Mouse (Mus musculus) telencephalon, adult 2 months (tissue): ENCODE measurements at regions not wholly inside any gene's neighbourhood (a gene's known extent, or its start where the extent isn't known, plus 50 kb on each side); places are given as distances from the start of the nearest gene placed in this dataset.

Source experiments
- DNase-seq: peaks from one replicate; pipeline ENCODE4 v3.0.0-alpha.2; 2011; ENCODE audit warnings: low read depth, low spot score

DNA sequence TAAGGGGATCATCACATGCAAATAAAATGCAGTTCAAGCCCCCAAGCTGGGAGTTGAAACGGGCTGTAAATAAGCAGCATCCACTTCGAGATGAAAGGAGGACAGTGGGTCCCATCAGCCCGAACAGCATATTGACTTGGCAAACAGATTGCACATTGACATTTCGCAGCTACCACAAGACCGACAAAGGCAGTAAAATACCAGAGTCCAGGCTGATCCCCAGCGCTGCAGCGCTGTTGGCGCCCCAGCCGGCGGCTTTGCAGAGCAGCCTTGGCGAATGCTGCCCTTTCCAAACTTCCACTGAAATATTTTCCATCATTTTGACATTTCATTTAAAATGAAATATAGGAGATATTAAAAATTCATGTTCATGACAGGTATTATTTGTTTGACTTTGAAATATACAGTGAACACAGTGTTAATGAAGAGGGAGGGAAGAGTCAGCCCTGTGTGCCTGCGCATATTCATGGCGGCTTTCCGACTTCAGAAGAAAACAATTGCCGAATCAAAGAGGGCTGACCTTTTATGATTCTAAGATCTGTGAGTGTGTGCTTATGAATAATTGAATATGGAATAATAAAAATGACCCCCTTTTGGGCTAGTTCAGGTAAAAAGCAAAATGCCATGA lies 98.4 kb downstream of the Sqor start:
- DNase-seq = no peak

DNA sequence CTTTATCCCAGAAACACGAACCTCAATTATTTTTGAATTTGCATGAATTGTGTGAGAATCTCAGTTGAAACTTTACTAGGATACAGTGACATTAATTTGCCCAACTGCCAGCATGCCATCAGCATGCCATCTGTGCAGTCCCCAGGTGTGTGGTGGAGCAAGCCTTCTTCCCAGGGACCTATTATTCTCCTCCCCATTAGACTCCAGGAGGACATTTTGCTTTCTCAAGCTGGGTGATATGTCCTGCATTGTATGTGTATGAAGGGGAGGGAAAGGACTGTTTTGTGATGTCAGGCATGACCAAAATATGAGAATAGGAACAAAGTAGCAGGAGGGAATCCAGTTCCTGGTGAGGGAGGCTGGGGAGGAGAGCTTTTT lies 98.9 kb downstream of the Sqor start:
- DNase-seq = no peak

DNA sequence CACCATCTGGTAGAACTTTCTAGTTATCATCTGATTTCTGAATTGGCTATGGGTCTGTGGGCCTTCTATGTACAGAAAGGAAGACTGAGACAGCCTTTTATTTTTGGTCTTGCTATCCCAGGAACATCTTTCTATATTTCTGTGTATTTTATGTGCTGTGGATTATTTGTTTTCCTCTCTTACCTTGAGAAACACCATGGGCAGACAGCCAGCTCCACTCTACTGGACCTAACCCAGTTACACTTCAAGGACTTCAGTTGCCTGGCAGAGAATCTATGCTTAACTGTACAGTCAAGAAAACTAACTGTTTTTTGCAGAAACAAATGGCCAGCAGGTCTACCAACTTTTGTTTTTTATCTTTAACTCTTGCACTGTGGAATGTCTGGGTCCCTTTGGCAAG lies 122.1 kb downstream of the Sqor start:
- DNase-seq = no peak

DNA sequence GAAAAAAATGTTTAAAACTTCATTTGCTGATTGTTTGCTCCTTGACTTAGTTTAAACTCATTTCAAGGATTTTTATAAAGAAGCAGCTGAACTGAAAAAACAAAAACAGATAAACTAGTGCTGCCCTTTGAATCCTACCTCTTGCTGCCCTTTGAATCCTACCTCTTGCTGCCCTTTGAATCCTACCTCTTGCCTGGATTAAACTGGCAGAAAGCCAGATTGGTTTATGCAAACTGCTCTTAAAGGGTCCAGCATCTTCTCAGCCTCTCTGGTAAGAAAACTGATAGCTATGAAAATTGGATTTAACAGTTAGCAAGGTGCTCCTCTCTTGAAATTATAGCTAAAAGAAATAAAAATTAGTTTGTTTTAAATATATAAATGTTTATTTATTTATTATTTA lies 122.5 kb downstream of the Sqor start:
- no peak for DNase-seq

DNA sequence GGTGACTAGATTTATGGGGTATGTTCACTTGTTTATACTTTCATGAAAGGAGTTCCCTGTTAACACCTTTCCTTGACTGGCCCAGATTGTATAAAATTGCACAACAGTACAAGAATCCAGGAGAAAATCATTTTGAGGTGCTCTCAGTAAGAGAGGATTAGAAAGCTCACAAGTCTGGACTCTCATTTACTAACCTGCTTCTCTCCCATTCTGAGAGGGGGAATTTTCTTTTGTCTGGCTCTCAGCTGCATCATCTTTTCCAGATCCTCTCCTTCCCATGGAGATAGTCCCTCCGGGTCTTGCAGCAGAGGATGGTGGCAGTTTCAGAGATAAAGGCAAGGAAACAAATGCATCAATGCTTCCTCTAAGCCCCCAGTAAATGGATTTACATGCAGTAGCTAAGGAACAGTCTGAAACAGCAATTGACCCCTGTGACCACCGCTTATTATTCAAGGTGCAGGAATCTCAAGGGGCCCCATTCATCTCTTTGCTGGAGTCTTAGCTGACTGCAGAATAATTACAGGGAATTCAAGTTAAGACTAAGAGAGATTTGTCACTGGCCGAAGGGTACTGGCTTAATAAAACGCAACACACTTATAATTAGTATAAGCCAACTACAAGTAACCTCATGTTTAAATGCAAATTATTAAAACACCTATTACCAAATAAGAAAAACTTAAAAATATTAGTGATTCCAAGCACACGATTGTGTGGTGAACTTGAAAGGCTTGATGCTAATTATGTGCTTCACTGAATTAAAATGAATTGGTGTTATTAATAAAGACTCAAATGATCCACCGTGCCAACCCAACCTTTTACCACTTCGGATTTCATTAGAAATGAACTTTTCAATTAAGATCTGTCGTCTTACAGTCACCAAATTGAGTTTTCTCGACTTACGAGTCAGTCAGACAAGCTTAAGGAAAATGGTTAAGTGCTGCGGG lies 140.4 kb downstream of the Sqor start:
- no peak for DNase-seq

DNA sequence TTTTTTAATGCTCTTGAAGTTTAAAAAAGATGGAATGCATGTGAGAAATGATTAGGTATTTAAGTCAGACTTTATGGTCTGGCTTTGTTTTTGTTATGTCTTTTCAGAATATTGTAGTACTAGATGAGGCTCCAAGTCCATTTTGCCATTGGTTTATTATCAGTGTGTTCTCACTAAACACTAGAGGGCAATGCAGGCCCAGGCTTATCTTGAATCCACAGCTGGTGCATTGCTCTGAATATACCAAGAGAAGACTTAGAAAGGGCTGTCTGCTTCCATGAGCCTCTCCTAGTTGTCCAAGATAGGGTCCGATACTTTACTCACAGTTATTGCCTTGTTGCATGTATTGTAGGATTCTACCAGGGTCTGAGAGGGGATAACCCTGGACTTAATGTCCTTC lies 151.7 kb downstream of the Sqor start:
- DNase-seq = peak; percentile 43

DNA sequence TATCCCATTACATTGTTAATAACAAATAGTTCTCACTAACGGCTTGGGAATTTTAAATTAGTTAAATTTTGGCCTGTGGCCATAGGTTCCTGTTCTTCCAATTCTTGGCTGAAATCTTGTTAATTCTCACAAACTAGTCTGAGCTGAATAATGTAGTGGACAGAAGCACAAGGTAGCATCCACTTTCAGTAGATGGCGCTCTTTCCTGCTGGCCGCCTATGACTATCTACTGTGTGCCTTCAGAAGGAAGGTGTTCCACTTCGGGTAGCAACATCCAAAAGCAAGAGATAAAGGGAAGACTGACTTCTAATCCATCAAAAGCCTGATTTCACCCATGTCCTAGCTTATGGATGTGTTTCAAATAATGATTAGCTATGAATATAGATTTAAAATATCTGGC lies 172.9 kb downstream of the Sqor start:
- DNase-seq = no peak

DNA sequence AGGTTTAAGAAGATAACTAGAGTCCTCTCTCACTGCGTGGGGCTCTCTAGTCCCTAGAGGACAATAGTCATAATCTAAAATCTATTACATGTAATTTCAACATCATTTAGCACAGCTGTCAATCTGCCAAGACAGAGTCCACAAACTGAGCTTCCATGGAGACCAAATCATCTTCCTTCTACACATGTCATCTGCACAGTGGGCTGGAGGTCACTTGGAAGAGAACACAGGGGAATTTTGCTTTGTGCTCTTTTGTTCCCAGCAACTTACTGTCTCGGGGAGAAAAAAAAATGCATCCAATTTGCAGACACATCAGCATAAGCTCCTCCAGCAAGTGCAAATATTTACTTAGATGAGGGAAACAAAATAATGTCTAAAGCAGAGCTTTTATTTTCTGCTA lies 179.8 kb downstream of the Sqor start:
- no peak for DNase-seq

DNA sequence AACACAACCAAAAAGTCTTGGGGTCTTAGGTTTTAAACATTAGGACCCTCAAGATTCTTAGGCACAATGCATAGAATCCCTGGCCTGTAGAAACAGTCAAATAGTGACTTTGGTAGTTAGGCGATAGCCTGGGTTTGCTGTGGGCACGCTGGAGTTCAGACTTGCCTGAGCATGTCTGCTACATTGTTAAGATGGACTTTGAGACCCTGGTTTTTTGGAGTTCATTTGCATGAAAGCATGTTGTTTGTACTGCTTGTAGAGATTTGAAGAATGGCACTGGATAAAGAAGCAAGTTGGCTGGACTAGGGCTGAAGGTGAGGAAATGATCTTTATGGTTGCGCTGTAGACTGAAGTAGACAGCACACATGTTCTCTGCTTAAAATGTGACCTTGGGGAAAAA lies 180.9 kb downstream of the Sqor start:
- no peak for DNase-seq

DNA sequence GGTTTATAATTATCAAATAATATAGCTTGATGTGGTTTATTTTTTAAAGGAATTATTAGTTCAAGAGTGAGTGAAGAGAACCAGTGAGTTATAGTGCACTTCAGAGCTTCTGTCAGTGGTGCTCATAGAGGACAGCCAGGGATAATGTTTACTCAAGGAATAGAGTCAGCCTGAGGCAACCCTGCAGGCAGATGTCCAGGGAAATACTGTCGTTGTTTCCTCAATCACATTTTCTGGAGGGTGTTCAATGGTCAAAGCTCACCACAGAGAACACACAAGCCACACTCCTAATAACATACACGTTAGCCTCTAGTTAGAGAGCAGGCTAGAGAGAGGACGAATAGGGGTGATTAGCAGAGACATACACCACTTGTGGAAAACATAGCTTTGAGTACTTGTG lies 184.0 kb downstream of the Sqor start:
- no peak for DNase-seq

DNA sequence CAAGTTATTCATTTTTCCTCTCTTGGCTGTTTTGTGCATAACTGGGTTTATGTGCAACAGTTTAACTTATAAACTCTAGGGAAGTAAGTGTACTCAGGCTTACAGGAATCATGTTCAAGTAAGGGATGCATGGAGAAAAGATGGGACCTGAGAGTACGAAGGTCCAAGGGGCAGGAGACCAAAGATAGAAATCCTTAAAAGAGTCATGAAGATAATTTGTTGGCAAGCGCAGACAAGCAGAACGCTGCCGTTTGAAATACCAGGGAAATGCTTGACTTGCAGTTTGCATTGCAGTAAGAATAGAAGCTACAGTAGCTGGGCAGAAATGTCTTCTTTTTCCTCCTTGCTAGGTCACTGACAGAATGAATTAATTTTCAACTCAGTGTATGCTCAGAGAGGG lies 196.7 kb downstream of the Sqor start:
- DNase-seq = no peak

DNA sequence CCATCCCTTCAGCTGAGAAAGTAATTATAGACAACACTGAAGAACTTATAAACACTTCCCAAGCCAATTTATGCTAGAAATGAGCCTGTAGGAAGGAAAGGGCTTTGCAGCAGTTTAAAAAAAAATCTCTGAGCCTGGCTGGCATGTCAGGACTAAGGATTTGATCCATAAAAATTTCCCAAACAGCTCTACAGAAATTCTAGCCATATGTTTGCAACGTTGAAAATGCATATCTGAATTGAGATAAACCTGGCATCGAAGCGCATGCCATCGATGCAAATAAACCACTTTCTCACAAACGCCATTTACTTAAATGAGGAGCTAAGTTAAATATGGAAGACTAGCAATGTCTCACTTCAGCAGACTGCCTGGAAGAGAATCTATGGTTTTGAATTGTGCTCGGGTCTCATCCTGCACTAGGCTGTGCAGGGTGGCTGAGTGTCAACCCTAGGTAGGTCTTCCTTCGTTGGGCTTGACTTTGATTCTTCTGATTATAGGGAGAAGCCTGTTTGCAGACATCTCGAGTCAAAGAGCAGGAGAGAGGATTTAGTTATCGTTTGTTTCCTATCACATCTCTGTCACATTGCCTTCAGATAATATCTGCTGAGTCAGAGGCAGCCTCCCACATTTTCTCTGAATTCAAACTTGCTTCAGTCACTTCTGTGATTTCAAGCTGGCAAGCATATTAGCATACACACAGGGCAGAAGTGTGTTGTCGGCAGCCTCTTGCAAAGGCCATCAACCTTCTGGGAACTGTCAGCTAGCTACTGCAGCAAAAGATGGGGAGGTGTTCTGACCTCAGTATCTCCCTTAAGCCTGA lies 204.0 kb downstream of the Sqor start:
- DNase-seq = peak; percentile 79
